Mouse (Mus musculus): ENCODE measurements at regions not wholly inside any gene's neighbourhood (a gene's known extent, or its start where the extent isn't known, plus 50 kb on each side); places are given as distances from the start of the nearest gene placed in this dataset.

DNA sequence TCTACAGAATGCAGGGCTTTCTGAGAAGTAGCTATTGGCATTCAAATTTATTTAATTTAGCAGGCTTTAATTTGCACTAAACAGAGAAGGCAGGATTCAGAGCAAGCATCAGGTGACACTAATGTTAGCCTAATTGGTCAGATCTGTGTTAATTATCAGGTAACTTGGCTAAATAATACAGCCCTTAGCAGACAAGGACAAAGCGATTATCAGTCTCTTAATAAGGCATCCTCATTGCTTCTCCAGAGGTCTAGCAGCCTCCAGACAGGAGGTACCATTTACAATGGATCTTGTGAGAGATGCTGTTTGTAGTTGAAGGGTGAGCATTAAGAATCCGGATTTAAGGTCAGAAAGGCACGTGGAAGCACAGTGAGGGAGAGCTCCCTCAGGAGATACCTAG lies 253.7 kb upstream of the Fam92a start:
- no peak for DNase-seq (ENCODE audit: extremely low spot score)

DNA sequence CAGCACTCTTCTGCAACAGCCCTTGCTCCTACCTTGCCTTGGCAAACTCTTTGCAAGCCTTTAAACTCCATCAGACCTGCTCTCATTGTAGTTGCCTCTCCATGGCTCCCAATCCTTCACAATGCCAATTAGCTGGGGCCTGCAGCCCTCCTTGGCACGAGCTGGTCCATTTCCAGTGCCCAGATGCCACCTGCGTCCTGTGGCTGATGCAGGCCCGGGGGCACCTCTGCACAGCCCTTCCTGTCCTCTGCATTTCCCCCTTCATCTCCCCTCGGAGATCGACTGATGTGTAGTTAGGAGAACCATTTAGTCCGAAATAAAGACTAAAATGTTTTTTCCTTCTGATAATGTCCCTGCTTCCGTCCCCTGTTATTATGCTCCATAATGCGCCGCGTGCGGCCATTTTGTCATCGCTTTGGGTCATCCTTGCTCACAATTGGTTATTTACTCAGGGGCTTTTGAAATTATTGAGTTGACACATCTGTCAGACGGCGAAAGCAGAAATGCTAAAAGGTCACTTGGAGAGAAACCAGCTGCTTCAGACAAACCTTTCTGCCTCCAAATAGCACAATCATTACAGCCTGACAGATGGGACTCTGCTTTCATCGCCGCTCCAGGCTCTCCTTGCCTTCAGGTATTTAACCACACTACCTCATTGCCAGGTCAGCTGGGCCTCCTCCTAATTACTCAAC lies 250.0 kb upstream of the Fam92a start:
- no peak for DNase-seq (ENCODE audit: extremely low spot score)

DNA sequence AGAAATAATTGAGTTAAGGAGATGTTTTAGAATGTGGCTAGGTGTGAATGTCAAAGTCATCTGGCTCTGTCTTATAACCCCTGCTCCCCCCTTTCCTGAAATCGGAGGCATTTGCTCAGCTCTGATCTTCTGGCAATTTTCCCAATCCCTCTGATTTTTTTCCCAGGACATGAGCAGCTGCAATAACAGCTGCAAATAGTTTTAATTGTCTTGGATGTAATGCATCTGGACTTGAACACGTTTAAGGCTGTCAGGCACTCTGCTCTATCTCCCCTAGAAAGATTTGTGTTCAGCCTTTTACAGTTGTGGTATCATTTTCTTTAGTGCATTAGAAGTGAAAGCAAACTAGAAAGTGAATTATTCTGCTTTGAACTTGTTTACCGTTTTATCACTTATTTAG lies 246.3 kb upstream of the Fam92a start:
- no peak for DNase-seq (ENCODE audit: extremely low spot score)

DNA sequence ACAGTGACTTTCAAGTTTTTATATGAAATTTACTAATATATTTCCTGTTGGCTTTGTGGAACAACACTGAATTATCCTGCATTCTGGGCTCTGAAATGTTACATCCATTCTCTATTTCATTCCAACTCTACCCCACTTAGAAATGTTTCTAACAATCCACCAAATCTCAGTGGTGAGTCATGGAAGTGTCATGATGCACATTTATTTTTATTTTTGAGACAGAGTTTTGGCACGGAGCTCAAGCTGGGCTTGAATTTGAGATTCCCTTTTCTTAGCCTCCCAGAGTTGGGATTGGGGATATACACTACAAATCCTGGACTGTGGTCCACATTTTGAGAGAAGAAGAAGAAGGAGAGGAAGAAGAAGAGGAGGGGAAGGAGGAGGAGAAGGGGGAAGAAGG lies 223.5 kb upstream of the Fam92a start:
- no peak for DNase-seq (ENCODE audit: extremely low spot score)

DNA sequence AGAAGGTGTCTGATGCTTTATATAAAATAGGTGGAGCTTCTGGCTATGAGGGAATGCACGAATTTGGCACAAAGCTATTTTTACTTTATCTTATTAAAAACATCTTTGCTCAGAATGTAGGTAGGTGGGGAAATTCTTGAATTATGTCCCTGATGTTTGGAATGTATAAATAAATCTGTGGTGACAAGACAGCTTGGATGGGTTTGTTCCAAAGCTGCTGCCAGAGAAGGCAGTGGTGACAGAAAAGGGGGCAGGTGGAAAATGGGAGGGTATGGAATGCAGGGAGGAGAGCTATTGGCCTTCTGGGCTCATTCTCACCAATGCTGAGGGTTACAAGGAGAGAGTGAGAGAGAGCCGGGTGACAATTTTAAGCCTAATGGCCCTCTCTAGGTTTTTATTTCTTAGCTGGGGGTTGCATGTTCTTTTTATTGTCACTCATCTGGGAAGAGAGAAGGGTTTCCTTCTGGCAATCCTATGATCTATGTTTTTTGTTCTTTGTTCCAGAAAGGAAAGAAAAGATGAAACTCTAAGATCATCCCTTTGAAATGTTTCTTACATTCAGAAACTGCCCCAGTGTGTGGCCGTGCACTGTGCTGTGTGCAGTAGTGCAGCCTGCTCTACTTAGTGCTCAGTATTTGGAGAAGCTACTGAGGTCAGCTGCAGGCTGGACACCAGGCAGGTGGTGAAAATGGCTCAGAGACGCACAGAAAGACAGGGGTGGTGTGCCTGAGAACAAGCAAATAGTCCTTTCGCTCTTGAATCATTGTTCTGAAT lies 205.2 kb upstream of the Fam92a start:
- no peak for DNase-seq (ENCODE audit: extremely low spot score)

DNA sequence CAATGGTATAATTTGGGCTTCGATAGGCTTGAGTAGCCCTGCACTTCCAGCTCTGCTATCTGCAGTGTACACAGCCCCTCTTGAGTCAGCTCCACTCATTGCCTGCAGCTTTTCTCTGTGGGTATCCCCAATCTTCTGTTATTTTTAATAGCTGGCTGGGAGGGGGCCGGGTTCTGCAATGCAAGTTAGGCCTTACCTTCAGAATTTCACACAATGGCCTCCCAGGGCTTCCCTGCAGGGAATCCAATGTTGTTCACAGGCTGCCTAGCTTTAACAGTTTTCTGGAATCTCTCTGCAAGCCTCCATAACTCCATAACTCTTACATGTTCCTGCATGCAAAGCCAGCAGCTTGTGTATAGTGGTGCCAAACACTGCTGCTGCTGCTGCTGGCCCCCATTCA lies 197.7 kb upstream of the Fam92a start:
- DNase-seq (ENCODE audit: extremely low spot score) = no peak

DNA sequence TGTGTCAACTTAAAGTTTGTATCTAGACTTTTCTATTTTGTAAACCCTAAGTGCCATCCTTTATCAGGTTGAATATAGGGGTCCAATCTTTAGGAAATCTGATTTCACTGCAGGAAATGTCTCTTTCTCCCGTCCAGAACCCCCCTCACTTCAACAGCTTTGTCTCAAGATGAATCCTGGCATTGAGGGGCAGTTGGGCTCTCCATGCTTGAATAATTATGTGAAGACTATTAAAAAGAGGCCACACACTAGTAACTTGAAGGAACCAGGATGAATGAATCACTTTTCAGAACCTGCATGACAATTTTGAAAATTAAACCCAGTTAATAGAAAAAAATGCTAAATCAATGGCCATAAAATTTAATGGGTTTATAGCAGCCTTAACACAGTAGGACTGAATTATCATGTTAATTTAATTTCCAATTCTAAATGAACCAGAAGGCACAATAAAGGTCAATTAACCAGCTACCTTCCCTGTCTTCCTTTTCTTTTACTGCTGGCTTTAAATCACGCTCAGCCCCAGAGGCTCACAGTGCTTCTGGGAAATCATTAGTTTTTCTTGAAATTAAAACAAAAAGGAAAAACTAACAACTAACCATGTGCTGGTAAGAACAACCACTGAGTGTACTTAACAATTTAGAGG lies 185.3 kb upstream of the Fam92a start:
- DNase-seq (ENCODE audit: extremely low spot score) = no peak

DNA sequence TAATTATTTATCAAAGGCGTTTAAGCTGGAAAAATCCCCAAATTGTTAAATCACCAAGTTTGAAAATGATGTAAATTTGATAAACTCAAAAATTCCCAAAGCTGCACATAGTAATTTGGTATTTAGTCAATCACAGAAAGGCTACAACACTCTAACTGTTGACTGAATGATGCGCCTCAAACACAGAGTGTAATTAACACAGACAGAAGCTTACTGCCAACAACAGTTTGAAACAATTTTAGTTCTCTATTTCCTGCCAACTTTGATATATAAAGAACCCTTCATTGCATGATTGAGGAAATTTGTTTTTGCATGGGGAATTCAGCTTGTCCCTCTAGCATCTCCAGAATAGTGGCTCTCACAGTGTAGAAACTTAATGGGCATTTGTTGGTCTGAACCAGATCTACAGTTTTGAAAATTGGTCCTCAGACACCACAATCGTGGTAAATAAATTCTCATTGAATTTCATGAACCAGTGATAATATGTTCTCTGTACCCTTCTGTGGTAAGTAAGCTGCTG lies 181.6 kb upstream of the Fam92a start:
- no peak for DNase-seq (ENCODE audit: extremely low spot score)

DNA sequence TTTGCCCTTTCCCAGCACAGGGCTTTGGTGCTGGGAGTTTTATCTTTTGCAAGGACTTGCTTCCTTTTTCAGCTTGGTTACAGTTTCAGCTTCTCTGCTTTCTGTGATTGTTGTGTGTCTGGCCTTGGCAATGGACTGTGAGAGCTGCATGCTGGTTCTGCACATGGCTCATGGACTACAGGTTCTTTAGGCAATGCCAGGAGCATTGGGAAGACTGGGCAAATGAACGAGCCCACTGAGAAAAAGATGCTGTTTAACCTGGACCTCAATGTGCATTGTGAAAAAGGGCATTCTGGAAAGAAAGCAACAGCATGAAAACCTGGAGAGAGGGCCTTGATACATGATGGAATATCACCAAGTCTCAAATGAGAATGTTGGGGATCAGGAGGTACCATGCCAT lies 167.4 kb upstream of the Fam92a start:
- no peak for DNase-seq (ENCODE audit: extremely low spot score)

DNA sequence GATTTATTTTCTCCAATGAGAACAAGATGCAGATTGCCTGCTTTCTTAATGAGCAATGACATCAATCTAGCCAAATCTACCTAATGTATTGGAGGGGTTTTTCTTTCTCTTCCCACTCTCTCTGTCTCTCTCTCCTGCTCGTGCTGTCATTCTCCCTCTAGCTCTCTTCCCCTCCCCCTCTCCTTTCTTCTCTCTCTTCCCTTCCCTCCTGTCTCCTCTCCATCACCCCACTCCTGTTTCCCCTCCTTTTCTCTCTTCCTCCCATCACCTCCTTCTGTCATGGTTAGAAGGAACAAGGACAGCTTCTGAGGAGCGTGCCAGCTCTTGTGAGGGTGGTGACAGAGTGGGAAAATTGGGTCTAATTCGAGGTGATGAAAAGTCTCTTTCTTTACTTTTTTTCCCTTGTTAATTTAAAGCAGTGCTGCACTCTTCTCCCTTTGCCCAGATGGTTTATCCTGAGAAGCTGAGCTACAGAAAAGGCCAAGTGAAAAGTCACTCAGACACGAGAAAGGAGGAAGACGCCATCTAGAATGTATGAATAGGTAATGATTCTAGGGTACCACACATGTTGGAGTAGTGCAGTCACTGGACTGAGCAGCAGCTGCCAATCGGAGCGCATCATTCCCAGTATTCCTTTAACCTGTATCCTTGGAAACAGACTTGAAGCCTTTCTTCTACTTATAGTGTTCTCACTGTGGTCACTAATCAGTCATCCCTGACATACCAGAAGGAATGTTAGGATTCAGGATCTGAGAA lies 163.2 kb upstream of the Fam92a start:
- no peak for DNase-seq (ENCODE audit: extremely low spot score)

DNA sequence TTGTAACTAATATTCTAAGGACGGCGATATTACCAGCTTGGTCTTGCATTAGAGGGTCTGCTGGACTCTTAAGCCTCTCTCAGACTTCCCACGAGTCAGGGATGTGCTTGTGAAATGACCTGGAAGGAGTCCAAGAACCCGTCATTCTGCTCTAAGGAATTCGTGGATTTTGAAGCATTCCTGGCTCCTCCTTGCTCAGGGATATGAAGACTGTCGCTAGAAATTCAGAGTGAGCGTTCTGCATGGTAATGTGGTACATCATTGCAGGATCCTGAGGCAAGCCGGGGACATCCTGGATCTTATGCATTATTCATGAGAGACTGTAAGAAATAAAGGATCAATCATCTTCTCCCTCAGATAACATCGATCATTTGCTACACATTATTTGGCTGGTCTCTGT lies 162.6 kb upstream of the Fam92a start:
- no peak for DNase-seq (ENCODE audit: extremely low spot score)

DNA sequence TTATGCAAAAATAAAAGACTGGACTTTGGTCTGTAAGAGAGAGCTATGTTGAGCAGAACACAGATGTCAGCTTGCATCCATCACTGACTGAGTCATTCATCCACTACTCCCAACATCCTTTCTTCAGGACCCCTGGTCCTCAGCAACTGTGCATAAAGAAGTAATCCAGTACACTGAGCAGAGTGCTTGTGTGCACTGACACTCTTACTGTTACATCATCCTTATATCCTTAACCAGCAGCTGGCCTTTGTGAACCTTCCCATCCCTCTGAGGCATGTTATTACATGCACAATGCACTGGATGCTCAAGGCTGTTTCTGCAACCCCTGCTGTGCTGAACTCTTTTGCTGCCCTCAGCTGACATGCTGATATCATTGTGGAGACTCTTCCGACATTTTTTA lies 144.2 kb upstream of the Fam92a start:
- no peak for DNase-seq (ENCODE audit: extremely low spot score)

DNA sequence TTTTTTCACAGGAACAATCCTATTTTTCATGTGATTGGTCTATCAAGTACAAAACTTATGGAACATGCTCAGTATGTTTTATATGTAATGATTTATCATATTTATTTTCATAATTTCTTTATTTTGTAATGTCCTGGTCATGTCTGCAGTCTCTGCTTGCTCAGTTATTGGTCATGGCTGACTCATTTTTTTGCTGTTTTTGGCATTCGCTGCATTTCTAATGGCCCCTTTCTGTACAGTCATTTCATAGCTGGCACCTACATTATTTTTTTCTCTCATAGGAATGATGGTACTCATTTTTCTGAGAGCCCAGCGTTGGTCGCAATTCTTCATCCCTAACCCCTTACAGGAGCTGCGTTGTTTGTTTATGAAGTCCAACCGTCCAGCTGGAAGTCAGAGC lies 136.5 kb upstream of the Fam92a start:
- no peak for DNase-seq (ENCODE audit: extremely low spot score)

DNA sequence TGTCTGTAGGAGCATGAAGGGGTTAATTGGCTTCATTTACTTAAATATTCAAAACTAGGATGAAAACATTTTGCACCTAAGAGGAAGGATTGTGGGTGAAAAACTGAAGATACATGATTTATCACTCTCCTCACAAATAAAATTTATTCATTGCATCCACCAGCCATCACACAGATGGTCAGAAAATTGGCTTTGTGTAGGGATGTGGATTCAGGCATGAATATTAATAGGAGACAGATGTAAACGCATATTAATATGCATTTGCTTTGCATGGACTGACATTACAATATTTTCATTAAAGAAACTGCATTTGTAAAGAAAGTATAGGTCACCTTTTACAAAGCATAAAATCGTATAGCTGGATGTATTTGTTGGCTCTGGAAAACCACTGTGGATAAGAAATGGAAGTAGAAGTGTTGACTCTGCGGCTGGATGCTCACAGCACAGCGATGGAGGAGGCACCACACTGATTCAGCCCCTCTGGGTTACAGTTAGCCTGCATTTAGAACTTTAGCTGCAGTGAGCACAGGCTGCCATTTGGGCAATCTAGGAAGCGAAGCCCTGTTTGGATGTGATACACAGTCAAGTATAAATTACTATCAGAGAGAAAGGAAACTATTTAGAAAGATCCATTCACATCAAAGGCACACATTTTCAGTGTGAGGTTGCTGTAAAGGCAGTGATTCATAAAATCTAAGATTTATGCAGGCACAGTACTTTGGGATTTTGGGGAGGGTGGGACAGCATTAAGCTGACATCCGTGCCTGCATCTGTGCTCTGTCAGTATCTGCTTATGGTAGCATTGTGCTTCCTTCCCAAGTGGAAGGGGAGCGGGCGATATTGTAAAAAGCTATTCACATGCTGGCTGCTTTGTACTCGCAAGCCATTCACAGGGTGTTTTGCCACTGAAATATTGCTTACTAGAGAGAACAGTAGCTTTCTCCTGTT lies 135.1 kb upstream of the Fam92a start:
- DNase-seq (ENCODE audit: extremely low spot score) = no peak

DNA sequence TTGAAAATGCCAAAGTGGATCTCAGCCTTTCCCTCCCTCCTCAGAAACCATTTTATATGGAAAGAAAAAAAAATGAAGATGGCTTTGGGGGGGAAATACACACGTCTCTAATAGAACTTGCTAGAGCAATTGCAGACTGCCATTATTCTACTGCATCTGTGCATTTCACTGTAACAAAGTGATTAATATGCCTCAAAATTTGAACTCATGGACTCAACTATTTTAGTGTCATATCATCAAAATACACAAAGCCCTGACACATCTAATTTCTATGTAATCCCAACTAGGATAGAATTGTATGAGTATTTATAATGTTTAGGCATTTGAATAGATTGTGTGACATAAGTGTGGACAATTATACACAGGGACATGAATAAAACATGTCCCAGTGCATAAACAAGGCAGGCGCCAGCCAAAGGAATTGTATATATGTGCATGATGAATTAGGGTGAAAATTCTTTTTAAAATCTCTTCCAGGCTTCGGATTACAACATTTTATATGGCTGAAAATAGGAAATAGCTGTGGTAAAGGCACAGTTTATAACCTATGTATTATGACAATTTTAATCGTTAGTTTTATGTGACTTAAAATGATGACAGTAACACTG lies 115.4 kb upstream of the Fam92a start:
- DNase-seq (ENCODE audit: extremely low spot score) = no peak

DNA sequence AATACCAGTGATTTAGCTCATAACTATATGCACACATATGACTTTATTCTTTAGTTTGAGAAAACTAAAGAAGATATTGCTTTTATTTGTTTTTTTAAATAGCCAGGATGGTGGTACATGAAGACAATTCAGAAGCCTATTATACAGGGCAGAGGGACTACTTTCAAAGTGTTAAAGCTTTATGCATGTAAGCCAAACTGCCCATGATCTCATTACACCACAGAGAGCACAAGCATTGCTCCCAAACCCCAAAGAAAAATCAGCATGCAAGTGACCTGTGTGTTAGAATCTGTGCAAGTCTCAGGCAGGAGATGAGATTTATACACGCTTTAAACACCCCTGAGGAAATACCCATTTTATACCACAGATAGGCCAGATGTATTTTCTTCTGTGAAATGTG lies 114.6 kb upstream of the Fam92a start:
- no peak for DNase-seq (ENCODE audit: extremely low spot score)

DNA sequence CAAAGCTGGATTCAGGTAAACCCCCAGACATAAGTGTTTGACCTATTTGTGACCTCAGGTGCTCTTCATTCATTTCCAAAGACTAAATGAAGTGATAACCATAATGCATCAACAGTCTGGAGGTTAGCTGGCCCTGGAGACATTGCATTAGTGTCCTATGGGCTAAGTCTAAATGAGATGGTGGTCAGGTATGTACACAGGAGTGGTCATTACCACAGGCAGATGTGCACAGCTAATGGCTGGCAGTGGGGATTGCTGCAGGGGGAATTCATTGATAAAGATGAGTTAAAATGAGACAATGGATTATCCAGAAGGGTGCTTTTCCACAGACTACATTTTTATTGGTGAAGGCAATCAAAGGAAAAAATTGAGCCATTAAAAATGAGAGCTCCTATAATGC lies 114.2 kb upstream of the Fam92a start:
- no peak for DNase-seq (ENCODE audit: extremely low spot score)

DNA sequence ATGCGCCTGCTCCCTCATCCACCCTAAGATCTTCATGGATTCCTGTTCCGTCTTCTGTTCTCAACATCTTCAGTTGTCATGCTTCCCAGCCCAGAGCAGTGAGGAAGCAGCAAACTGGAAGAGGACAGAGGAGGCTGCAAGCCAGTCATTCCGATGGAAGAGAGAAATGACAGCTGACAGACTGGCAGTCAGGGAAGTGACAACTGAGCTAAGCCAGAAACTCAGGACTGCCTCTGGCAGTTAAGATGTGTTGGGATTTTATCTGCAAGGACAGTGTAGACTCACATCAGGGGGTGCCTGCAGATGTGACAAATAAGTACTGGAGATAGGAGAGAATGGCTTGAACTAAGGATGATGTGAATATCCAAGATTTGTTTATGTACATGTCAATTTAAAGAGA lies 106.1 kb upstream of the Fam92a start:
- no peak for DNase-seq (ENCODE audit: extremely low spot score)

DNA sequence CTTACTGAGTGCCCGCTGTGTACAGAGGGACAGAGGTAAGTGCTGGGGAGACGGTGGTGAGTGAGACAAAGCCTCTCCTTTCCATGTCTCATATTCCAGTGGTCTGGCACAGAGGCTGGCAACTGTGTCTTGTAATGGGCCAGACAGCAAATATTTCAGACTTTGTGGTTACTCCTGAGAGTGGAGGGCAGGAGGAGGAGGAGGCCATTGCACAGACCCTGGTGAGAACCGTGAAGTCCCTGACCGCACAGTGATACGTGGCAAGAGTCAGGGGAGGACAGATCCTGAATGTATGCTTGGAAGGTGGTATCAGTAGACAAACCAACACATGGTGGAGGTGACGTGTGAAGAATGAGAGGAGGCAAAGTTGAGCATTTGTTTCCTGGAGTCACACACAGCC lies 101.6 kb upstream of the Fam92a start:
- DNase-seq (ENCODE audit: extremely low spot score) = no peak

DNA sequence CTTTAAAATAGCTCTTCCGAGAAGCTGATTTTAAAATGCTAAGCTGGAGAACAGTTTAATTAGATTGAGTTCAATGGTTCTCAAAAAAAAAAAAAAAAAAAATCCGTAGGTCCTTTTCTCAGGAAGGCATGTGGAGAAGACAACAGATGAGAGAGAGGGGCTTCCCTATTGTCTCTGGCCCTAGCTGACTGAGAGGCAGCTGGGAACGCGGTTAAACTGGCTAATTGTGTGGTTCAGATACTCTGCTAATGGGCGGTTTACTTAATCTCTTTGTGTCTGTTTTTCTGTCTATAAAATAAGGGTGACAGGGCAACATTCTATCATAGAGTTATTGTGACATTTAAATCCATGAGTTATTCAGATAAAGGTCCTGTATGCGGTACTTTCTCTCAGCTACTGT lies 101.1 kb upstream of the Fam92a start:
- DNase-seq (ENCODE audit: extremely low spot score) = no peak

DNA sequence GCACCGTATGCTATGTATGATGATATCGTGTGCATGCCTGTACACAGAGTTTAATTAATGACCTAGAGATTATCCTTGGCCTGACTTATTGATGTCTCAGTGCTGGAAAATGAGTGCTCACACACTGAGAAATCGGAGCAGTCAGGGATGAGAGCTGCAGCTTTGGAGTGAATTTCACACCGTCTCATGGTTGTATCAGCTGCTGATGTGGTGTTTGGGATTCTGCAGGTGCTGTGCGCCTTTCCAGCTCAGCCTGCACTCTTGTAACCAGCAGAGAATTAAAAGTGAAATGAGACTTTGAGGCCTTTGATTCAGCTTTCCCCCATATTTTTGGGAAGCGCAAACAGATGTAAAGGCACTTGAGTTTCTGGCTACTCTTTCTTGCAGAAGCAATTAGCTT lies 100.6 kb upstream of the Fam92a start:
- DNase-seq (ENCODE audit: extremely low spot score) = no peak

Data from embryo, embryonic 9.5 days (tissue).